Mouse (Mus musculus) thymus, postnatal 14 days (tissue): Measurements from ENCODE around the gene Elmo2.

Experiments
- DNase-seq: peaks from one replicate; pipeline ENCODE4 v3.0.0; 2021

The Elmo2 gene

DNA sequence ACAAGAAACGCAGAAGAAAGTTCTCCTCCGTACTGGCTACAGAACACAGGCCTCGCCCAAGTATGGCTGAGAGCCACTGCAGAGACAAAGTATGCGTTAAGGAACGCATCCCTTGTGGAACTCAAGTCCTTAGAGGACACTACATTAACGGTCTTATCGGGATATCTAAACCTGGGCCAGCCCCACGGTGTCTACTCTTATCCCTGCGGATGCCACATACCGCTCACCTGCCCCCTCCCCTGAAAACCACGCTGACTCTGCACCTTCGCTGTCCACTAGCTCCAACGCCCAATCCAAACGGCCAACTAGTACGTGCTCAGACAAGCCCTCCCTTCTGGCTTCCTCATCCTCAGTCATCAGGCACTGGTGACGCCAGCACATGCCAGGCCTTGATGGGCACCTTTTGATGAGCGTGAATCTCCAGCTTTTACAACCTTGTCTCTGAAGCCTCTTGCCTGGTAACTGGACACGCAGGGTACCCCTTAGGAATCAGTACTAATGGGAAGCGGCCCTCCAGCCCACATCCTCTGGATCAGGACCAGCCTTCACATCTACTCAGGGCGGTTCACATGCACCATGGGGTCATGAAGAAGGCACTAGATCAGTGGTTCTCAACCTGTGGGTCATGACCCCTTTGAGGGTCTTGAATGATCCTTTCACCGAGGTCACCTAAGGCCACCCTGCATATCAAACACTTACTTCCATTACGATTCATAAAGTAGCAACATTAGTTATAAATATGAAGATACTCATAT, 4.1 kb downstream of the Elmo2 start:
- no peak for DNase-seq

DNA sequence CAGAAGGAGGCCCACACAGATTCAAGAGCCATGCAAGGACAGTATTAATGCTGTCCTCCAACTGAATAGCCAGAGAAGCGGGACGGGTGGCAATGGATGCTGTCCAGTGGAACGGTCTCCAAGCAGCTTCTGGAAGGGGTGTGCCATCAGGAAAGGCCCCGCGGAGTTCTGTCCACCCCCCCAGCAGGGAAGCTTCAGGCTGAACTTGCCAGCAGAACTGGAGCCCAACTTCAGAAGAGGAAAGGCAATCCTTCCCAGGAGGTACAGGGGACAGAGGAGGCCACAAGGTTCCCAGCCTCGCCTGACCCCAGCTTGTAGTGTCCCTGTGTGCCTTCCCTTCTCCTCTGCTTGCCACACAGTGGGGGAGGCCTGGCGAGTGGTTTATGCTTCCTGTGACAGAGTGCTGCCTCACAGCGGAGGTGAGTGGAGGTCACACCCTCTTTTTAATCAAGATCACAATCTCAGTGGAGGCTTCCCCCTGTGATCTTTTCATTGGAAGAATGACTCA, 4.8 kb downstream of the Elmo2 start:
- peak; percentile 38 for DNase-seq

DNA sequence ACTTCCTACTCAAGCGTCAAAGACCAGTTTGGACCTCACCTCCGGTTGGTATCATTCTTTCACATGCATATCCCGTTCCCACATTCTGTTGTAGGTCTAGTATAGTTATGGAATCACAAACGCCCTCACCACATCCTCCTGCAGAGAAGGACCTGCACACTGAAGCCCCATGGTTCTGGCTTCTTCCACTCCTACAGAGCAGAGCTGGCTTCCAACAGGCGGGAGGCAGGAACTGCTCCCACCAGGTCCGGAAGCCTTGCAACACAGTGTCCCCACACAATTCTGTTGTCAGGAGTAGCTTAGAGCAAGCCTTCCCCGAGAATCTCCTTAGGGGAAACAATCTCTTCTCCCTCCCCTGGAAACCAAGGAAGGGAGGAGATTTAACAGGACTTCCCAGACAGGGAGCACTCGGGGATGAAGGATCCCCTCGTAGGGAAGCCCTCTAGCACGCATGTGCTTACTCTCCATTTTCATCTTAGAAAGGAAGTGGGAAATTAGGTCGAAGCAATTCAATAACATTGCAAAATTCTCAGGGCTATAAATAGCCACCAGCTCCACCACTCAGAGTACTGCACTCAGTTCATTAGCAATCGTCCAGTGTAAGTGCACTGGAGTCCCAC, 5.6 kb downstream of the Elmo2 start:
- DNase-seq, result no peak

DNA sequence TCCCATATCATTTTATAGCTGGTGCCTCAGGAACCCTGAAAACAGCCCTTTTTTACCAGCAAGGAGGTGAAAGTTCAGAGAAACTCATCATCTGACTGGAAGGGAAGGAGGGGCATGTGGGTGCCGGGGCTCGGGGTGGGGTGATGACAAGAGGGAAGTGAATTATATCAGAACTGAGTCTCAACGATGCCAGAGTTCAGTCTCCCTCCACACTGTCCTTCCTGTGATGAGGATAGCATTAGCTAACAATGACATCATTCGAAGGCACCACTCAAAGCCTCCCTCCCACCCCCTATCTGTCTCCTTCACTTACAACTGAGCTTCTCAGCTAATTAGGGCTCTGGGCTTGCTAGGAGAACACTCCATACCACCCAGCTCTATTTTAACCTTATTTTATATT, 6.8 kb downstream of the Elmo2 start:
- no peak for DNase-seq

DNA sequence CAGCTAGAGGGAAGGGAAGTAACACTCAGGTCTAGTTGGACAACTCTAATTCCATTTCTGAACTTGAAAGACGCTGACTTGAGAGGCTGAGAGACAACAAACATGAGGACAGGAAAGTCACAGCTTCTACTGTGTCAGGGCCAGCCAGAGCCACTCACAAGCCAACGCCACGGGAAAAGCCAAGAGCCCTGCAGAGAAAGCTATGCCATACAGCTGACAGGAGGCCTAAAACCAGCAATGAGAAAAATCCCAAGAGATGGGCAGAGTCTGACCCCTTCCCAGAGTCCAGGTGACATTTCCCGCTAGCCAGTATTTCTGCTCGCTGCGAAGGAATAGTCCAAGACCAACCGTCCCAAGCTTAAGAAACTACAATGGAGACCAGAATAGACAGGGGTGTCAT, 7.3 kb downstream of the Elmo2 start:
- DNase-seq, result no peak

DNA sequence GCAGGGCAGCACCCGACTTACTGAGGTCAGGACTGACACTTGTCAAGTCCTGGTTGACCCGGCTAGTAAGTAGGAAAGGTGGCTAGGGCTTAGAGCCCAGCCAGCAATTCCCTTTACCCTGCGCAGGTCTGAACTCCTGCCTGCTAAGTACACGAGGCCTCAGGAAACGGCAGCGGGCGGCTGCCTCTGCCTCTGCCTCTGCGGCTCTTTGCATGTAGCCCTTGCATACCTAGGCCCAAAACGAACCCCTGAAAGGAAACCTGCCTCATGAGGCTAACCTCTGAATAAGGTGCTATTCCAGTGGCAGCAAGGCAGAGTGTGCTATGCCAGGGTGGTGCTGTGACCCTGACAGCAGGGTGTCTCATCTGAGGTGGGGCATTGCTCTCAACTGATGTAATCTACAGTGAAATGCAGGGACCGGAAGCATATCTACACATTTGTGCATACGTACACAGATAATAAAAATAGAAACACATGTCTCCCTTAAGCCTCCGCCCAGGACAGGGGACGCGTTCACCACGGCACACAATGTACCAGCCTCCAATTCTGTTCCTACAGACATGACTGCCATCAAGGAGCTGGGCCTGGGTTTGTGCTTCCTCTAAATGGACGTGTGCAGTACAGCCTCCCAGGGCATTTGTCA, 8.5 kb downstream of the Elmo2 start:
- no peak for DNase-seq

DNA sequence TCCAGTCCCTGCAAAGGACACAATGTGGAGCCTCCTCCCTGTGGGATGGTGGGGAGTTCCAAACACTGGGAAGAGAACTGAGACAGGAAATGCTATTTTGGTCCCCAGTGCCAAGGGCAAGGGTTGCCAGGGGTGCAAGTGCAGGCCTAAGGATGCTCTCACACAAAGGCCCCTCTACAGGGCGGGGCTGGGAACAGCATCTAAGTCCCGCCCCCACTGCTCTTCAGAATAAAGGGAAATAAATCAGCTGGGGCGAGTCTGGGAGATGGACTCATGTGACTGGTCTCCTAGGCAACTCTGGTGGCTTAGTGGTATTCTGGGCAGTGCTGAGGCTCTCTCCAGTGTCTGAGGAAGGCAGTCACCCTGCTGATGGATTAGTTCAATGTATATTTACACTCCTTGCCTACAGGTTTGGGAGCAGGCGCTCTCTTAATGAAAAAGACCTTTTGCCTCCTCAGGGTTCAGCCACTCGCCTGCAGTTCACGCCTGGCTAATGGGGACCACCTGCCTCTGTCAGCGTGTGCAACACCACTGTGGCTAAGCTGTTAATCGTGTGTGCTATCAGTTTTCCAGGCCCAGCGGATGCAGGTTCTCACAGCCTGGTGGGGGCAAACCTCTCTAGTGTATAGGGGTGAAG, 9.3 kb downstream of the Elmo2 start:
- DNase-seq, result no peak

DNA sequence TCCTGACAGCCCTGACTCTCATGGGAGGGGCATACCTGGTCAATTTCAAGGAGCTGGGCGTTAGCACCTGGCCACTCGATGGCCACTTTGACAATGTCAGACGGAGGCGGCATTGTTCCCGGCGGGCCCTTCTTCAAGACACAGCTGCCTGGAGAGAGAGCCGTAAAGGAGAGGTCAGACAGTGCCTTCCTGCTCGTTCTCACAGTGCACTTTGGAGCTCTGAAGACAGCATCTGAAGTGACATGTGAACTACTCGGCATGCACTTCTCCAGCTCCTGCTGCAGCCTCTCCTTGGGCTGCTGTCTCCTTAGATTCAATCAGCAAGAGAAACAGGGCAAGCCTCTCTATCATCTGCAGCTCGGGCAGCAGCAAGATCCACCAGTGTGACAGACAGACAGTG, 10.1 kb downstream of the Elmo2 start:
- no peak for DNase-seq

DNA sequence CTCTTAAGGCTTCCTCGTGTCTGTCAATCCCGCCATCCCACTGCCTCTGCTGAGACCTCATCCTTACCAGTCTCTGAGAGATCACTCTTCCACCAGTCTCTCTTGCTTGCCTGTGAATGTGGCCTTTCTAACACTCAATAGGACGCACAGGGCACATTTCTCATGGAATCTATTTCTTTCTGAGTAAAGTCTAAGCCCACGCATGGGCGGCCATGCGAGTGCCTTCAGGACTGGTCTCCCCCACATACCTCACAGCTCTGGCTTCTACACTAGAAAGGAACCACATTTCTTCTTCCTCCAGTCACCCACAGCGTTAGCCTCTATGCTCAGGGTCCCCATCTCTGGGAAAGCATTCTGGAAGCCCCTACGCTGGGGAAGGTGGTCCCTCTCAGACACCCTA, 12.1 kb downstream of the Elmo2 start:
- no peak for DNase-seq

DNA sequence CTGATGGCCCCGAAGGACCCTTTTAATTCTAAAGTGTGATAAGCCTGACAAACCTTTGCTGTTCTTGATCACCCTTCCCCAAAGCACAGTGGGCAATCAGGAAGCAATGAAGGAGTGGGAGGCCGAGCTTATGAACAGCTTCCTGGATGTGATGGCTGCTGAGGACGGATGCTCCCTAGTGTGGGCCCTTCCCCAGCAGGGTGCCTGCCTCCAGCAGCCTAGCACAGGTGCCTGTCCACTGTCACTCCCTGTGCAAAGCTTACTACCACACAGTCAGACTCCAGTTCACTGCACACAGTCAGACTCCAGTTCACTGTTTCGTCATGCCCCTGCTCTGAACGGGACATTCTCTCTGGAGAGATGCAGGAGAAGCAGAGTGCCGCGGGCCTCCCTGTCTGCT, 13.9 kb downstream of the Elmo2 start:
- no peak for DNase-seq

DNA sequence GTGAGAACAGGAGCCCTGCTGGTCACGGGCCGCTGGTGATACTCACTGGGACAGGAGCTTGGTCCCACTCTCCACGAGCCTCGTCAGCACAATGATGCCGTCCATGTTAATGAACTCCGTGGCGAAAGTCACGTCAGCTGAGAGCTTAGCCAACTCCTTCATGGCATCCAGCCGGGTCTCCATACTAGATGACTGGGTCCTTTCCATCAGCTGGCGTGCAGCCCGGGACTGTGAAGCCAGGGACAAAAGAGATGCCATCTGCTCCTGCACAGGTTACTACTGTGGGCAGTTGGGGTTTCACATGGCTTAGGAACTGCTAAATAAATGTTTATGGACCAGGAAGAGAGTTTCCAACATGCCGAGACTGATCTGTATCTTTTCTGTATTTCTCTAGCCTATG, 14.7 kb downstream of the Elmo2 start:
- no peak for DNase-seq

DNA sequence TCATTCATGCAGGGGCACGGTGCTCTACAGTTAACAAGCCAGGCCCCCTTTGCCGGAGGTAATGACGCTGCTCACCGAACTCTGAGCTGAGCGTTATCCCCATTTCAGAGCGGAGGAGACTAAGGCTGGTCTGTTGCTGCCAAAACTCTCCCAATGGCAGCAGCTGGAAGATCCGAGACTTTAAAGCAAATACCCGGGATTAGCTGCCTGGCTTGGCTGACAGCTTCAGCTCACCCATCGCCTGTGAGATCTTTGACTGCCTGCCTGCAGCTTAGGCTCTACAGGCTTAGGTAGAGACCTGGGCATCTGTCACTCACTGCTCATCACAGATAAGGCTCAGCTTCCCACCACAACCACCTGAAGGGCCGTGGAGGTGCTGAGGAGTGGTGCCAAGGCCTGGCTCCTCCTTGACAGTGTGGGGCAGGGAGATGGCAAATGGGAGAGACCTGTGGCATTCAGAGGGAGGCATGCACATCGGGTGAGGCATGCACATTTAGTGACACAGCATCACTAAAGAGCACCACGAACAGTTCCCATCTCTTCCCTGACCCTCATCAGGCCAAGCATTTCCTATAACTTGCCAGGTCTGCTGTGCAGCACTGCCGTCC, 15.4 kb downstream of the Elmo2 start:
- no peak for DNase-seq

DNA sequence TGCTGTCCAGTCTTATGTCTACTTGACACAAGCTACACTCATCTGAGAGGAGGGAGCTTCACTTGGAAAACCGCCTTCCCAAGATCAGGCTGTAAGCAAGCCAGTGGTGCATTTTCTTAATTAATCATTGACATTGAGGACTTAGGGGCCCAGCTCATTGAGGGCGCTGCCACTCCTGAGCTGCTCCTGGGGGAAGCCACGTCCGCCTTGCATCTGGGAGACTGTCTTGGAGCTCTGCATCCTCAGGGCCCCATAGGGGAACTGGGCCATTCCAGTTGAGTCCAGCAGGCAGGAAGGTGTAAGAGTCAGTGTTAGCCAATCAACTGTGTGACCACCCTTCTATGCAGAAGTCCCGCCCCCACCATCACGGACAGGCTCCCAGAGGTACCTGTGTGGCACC, 18.5 kb downstream of the Elmo2 start:
- no peak for DNase-seq

DNA sequence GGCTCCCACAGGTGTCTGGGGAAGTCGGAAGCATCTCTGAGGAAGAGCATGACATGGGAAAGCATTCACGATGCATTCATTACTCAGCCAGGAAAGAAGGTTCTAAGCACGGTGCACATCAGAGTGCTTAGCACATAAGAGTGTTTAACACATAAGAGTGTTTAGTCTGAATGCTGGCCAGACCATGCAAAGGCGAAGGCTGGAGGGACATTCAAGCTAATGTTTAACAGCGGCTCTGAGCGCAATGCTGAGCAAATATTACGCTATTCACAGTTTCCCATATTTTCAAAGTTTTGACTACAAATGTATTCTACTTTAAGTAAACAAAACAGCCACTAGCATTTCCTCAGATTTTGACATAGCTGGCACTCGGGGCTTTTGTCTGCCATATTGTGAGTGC, 20.8 kb downstream of the Elmo2 start:
- DNase-seq, result no peak

DNA sequence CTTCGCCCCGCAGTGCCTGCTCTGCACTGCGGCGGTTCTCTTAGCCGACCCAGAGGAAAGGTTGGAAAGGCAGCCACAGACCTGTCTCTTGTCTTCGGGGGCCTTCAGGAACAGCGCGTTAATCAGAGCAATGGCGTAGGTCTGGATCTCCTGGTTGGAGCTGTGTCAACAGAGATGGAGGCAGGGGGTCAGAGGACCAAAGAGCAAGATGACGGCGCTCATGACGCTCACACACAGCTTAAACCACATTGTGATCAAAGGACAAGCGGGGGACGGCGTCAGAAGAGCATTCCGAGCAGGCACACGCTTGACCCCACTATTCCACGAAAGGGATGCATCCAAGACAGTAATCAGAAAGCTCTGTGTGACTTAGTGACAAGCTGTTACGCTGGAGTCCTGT, 21.5 kb downstream of the Elmo2 start:
- DNase-seq, result no peak

DNA sequence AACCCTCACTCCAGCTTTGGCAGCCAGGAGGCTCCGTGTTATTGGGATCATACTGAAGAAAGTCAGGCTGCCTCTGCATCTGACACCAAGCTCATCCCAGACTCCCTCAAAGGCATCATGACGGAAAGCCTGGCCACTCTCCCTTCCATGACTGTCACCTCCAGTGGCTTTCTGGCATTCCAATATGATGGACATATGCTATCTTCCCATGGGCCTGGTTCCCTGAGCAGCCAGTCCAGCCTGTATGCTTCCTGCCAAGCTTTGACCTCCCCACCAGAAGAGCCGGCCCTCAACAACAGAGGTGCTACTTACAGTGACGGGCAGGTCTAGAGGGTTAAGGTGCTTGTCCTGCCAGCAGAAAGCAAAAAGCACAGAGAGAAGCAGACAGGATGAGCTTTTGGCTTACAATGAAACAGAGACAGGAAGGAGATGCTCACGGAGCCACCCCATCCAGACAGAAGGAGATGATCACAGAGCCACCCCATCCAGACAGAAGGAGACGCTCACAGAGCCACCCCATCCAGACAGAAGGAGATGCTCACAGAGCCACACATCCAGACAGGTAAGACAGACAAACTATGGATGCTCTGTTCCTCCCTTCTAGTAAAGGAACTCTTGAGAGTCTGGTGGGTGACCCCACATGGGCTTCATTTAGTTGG, 22.8 kb downstream of the Elmo2 start:
- no peak for DNase-seq

DNA sequence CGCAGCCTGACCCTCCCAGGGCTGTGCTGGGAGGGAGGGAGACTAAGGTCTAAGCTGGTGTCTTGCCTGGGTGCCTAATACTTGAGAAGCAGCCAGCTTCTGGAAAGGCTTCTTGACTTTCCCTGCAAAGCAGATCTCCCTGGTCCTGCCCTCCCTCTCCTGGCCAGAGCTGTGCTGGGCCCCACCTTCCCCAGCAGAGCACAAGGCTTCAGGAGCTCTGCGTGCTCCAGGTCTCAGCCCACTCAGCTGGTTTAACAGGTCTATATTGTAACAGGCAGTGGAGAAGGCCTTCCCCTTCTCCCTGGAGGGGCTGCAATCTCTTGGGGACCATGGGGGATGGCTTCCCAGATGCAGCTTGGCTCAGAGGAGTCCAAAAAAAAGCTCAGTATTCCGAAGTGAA, 24.9 kb downstream of the Elmo2 start:
- no peak for DNase-seq

DNA sequence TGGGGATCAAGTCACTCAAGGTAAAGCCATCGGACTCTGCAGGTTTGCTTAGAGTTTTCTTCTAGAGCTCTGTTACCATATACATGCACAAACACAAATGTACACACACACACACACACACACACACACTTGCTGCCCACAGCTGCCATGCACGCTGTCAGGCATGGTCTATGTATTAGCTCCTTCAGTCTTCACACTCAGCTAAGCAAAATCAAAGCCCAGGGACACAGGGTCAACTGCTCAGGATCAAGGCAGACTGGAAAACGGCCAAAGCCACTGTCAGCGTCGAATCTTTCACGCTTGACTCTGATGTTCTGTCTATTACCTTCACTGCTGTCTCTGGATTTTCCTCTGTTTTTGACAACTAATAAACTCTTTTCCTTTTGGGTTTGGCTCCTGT, 25.4 kb downstream of the Elmo2 start:
- no peak for DNase-seq

DNA sequence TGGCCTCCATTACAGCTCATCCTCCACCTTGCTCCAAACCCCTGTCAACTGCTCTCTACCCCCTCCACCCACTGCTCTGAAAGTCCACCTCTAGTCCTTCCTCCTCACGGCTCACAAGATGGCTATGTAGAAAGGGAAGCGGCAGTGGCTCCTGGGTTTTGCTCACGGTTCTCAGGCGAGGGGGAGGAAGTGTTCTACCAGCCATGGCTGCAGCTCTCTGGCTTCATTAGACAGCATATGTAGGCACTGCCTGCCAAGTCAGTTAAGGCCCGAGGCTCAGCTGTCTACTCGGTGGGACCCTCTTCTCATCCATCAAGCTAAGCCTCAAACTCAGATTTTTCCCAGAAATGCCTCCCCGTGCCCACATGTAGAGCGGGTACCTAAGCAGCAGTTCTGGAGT, 25.9 kb downstream of the Elmo2 start:
- DNase-seq, result no peak

DNA sequence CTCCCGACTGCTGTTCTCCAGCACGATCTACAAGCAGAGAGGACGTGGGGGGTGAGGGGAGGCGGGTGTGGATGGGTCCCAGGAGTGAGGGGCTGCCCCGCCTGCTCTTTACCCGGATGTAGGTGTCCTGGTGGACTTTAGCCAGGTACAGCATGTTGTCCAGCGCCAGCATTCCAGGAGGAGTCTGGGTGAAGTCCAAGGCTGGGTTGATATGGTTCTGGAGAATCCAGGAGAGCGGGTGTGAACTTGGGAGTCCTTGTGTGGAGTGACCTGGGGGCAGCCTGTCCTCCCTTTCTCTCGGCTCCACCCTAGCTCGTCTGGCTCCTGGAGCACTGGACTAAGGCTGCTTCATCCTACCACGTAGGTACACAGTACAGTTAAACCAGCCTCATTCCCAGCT, 28.9 kb downstream of the Elmo2 start:
- no peak for DNase-seq

DNA sequence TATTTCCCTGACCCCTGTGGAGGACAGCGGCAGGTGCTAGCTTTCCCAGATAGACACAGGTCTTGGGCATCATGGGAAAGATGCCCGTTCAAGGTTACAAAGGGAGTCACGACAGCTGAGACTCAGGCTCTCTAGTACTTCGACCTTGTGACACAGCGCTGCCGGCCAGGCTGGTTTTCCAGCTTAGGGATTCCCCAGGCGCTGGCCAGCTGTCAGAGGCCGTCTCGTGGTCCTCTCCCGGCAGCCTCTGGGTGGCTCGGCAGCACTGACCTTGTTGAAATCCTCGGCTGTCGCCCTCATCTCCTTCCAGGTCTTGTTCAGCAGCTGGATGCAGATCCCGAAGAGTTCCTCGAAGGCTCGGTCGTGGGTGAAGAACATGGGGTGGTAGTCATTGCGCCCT, 29.7 kb downstream of the Elmo2 start:
- DNase-seq, result no peak

DNA sequence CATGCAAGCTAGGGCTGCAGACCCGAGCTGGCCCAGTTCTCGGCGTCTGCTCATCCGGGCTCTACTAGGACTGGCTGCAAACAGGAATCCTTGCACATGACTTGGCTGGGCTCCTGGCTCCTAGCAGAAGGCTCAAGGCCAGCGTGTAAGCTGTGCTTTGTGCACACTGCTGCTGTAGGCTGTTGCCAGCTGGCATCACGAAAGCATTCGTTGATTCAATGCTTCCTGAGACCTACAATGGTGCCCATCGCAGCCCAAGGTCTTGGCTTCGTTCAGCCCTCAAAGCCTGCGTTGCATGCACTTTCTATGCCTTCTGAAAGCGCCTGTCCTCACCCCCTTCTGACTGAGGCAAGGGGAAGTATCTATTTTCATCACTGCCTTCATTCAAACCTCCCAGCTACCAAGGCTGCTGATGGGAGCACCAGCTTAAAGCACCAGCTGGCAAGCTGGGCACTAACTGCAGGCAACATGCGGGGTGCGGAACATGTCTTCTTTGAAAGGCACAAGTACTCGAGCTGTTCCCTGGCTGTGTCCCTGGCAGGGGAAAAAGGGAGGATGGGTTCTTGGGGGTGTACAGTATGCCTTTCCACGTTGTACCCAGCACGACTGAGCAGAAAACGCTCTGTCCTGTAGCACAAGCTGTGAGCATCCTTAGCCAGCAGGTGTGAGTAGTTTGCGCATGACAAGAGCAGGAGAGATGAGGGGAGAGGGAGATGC, 37.8 kb downstream of the Elmo2 start:
- no peak for DNase-seq
